Mouse (Mus musculus) heart, adult 11 months (tissue): Measurements from ENCODE around the gene Psmd12.

Experiments
- DNase-seq: peaks from one replicate; pipeline ENCODE4 v3.0.0; 2022

Psmd12 gene

DNA sequence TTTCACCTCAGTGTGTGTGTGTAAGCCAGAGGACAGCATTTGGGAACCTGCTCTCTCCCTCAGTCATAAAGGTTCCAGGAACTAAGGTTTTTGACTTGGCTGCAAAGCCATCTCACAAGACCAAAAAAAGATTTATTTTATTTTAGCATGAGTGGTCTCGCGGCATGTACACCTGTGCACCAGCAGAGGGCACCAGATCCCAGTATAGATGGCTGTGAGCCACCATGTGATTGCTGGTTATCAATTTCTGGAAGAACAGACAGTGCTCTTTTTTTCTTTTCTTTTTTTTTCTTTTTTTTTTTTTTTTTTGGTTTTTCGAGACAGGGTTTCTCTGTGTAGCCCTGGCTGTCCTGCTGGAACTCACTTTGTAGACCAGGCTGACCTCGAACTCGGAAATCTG, 32.7 kb downstream of the Psmd12 start:
- peak; percentile 92 for DNase-seq

DNA sequence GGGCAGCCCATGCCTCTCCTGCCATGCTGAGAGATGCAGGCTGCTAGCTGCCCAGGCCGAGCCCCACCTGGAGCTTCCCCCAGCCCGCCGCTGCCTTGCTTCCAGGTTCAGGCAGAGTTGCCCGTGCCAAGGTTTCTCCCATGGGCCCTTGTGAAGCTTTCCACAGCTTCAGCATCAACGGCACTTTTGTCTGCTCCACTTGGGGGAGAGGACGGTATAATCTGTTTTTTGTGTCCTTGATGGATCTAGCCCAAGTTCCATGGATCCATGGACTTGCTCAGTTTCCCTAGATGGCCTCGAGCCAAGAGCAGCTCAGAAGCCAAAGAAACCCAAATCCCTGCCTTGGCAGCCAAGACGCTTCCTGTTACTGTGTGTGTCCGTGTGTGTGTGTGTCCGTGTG, 33.8 kb downstream of the Psmd12 start:
- peak; percentile 92 for DNase-seq

- no peak for DNase-seq
Measured at GRCm38 (mm10) chr11:107516387-107516786, 37.1 kb downstream of the Psmd12 start.

GRCm38 (mm10) chr11:107518645-107519429, 39.6 kb downstream of the Psmd12 start:
- no peak for DNase-seq

DNA sequence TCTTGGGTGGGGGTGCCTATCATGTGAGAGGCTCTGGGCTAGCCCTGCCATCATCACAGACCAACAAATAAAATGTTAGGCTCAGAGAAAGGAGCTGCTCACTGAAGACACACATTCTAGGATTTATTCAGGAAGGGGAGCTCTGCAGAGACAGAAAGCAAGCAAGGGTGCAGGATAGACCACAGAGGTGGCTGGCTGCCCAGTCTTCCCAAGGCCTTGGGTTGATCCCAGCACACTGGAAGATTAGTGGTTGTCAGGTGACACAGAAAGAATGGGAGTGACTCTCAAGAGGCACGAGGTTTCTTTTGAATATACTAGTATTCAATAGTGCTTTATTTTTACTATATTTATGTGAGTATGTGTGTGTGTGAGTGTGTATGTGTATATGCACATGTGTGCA, 41.9 kb downstream of the Psmd12 start:
- no peak for DNase-seq

GRCm38 (mm10) chr11:107524966-107525365, 45.7 kb downstream of the Psmd12 start:
- DNase-seq, result no peak

DNA sequence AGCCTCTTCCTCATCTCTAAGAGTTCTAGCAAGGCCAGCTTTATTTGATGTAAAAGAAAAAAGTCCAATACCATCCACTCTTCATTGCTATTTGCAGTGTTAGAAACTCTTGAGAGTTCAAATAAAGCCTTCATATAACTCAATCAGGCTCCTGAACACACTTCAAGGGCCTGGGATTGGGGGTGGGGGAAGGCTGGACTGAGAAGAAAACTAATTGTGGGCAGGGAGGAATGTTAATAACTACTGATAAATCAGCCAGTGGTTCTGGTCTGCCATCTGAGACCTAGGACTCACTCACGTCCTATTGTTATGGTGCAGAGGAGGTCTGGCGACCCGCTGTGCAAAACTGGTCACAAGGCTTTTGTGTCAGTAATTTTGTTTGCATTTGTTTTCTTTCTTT, 48.3 kb downstream of the Psmd12 start:
- DNase-seq, result no peak

DNA sequence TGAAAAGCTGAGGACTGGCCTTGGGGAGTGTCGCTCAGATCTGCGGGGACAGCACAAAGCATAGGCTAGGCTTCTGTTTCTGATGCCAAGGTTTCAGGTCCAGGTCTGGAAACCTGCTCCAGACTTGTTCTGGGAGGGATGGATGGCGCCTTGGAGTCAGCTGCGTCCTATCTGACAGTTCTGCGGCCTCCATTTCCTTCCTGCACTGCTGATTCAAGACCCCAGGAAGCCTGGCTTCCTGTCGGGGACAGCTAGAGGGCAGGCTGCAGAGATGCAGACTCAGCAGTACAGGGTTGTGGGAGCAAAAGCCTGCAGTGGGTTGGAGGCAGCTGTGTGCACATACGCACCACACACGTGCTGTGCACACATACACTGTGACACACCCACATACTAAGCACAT, 50.0 kb downstream of the Psmd12 start:
- DNase-seq, result peak; percentile 97

- no peak for DNase-seq
Measured at GRCm38 (mm10) chr11:107531445-107531844, 52.2 kb downstream of the Psmd12 start.

DNA sequence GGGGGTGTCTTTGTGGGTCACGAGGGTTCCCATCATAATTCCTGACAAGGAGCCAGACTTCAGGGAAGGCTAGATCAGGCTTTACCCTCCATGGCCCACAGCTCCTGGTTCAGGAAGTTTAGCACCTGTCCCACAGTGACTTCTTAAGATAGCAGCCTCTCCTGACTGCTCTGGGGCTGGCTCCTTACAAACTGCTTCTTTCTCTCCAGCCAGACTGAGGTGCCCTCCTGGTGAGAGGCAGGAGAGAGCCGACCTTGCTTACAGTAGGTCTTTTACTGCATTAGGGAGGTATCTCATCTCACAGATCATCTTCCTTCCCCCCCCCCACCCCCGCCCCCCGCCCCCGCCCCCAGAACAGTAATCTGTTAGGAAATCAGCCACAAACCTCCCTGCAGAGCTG, 53.0 kb downstream of the Psmd12 start:
- no peak for DNase-seq

- no peak for DNase-seq
Measured at GRCm38 (mm10) chr11:107538994-107539393, 59.7 kb downstream of the Psmd12 start.

DNA sequence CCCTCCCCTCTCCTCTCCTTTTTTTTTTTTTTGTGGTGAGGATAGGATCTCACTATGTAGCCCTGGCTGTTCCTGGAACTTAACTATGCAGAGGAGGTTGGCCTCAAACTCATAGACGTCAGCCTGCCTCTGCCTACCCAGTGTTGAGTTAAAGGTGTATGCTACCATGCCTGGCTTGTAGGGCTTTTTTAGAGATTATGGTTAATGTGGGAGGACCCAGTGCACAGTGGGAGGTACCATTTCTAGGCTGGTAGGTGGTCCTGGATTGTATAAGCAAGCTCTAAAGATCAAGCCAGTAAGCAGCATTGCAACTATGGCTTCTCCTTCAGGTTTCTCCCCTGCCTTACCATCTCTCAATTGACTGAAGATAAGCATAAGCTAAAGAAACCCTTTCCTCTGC, 61.1 kb downstream of the Psmd12 start:
- no peak for DNase-seq

DNA sequence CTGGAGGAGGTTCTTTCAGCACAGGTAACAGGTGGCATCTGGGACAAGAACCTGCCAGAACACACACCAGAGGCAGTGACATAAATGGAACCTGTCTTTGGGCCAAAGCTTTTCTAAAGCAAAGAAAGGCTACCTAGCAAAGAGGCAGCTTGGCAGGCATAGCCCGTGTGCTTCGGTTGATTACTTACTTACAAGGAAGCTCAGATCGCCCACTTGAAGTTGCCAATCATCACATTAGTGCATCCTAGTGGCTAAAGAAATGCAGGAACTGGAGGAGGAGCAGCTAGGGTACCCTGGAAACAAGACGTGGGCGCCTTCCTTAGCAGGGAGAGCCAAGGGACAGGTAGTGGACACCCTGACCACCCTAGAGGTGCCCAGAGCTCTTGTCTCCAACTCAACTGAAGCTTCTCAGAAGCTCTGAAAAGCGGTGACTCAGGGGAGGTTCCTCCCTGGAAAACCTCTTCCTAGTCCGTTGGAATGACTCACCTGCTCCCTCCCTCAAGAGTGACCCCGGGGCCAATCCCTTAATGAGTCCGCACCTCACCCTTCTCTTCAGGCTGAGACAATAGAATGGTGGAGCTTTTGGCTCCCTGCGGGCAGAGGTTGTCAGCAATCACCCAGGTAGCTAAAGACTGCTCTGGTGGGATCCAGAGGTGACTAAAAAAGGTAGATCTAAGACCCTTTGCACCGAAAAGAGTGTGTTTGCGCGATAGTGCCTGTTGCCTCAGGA, 66.6 kb downstream of the Psmd12 start:
- no peak for DNase-seq

DNA sequence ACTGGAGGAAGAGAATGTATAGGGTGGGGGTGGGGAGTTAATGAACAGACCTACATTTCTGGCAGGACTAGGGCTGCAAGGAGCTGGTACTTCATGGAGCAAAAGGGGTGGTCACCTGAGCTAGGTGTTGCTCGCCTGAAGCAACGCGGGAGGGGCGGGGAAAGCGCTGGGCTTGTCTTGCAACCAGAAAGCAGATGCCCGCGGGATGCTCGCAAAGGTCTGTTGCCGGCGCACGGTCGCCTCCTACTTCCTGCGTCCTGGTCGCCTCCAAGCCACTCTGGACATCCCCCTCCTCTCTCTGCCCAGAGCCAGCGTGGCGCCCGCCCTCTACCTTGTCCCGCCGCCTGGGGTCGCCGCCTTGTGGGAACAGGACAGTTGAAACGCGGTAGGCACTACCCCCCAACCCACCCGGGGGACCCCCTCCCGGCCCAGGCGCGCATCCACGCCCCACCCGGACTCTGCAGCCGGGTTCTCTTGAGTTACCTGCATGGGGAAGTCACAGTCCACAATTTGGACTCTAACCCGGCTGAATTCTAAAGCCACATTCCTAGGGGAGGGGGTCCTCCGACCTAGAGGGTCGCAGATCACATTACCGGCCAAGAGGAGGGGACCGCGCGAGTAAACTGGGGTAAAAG, 67.5 kb downstream of the Psmd12 start:
- peak; percentile 92 for DNase-seq

DNA sequence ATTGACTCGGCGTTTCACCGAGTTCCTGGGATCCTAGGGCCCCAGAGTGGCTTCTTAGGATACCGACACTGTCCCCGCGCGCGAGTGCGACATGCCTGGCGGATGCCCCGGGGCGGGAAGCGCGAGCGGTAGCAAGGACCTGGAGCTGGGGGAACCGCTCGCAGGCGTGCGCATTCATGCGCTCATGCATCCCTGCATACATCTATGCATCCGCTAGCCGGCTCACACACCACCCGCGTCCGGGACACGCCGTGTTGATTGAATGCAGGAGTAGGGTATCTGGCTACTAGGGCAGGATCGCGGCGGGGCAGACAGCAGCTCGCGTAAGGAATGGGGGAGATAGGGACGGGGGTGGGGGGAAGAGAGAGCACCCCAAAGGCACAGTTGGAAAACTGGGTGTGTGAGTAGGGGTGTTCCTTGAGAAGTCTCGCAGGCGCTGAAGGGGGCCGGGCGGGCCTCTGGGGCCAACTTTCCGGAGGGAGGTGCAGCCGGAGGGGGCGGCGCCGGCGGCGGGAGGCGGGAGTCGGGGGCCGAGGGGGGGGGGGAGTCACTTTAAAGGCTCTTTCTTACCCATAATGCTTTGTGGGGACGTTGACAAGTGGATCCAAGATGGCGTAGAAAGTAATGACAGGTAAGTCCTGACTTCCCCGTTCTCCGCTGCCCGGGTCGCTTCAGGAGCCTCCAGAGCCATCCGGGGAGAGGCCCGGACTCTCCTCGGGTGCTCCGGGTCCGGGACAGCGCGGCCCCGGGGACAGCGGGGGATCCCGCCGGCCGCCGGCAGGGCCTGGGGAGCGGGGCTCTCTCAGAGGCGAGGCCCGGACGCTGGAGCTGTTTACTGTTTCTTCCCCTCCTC, 68.3 kb downstream of the Psmd12 start, which contains the start of gene Helz:
TSS of gene Helz (plus strand) at position 580 of the 853 bp plus-strand sequence.
- DNase-seq, result peak; percentile 97

- DNase-seq, result peak; percentile 90
Measured at GRCm38 (mm10) chr11:107548204-107548975, 69.1 kb downstream of the Psmd12 start.
